Mouse (Mus musculus): ENCODE results near the gene Lgals3bp. TPM values are rescaled to one million over a fixed set of nuclear protein-coding genes. Genes with fewer than 3 reads are reported as not detected.
A peak's percentile ranks its signal among the peaks of the same experiment; 100 is the strongest.

Lgals3bp gene
- polyA plus RNA-seq, 1 experiment from 2014 or later: 1.2 TPM

DNA sequence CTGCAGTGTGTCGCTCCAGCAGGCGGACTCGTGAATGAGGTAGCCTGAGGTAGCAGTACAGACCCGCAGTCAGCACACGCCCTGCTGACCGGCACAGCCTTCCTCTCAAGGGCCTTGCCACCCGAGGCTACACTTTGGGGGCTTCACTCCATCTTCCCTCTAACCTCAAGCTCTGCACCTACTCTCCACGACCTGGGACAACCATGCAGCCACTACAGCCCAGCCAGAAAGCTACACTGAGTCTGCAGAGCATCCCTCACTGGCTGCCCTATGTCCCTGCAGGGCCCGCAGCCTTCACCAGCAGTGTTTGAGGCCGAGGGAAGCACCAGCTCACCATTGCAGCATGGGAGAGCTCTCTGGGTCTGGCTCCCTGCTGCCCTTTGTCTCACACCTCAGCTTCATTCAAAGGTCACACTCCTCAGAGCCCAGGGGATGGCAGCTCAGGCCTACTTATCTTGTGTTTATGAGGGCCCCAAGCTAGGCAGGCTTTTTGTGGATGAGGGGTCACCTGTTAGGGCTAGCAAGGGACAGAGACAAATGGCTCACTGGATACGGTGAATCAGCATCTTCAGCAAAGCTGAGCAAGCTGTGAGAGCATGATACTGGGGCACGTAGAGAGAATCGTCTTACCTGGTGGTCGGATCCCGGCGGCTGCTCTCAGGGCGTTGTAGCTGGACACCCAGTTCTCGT is 6.3 kb upstream of the Lgals3bp start:
- Histone ChIP-seq H3K36me3 (replicated peaks) (peaks cover 65% of the 10 kb centered on the region), H3K4me2 (no peak overlapping the region), H3K4me3 (replicated peaks) (no peak overlapping the region), H3K27me3 (no peaks in the 10 kb centered on the region), H3K4me1 (no peaks in the 10 kb centered on the region), H3K9me3 (no peaks in the 10 kb centered on the region), H3K9ac (no peak overlapping the region), H3K27ac (0 out of 2 replicates have a peak overlapping the region, but pooled peaks have one; percentile 8)
- 88% methylated on average over 18 of the region's 18 CpGs for WGBS
- no peak for ATAC-seq (ENCODE audit: low FRiP score)

DNA sequence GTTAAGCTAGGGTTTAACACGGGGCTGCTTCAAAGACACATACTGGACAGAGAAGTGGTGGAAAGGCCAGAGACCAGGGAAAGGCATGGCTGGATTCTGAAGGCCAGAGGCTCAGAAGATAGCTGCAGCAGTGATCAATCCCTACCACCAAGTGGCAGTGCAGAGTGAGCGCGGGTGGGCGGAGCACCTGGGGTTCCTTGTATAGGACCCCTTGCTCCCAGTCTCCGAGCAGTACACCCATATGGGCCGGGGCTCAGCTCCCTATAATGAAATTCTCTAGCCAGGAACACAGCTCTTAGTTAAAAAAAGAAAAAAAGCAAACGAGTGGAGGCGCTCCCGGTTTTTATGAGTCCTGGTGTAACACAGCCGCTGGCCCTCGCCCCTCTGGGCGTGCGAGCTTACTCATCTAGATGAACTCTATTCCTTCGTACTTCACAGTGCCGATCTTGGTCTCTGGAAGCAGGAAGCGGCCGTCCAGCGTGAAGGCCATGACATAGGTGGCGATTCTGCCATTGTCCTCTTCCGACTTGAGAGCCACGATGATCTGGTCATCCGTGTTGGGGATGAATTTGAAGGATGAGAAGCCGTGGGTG is 5.5 kb upstream of the Lgals3bp start:
- WGBS: 88% methylated on average over 23 of the region's 23 CpGs
- Histone ChIP-seq H3K4me2 (no peak overlapping the region), H3K36me3 (replicated peaks) (peaks cover 64% of the 10 kb centered on the region), H3K4me1 (no peaks in the 10 kb centered on the region), H3K9ac (no peak overlapping the region), H3K27me3 (no peaks in the 10 kb centered on the region), H3K4me3 (replicated peaks) (no peak overlapping the region), H3K27ac (no peak overlapping the region), H3K9me3 (no peaks in the 10 kb centered on the region)
- ATAC-seq (ENCODE audit: low FRiP score): no peak

DNA sequence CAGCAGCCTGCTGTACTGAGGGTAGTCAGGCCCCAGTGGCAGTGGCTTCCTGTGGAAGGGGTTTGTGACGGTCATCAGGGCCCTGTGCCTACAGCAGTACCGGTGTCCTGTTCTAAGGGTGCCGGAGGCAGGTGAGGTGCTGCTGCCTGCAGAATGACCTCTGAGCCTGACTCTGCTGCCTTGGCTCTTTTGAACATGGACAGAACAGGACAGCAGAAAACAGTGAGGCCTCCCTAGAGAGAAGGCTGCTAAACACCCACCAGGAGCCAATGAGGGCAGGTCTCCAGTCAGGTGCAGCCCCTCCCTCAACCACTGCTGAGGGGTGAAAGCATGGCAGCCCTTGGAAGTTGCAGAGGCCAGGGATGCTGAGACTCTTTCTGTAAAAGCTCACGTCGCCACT is 4.6 kb upstream of the Lgals3bp start:
- H3K27me3 ChIP-seq: no peaks in the 10 kb centered on the region
- no peaks in the 10 kb centered on the region for H3K4me1 ChIP-seq
- H3K4me2 ChIP-seq: no peak overlapping the region
- no peaks in the 10 kb centered on the region for H3K9me3 ChIP-seq
- no peak for ATAC-seq (ENCODE audit: low FRiP score)
- no peak overlapping the region for H3K9ac ChIP-seq
- no peak overlapping the region for H3K4me3 ChIP-seq (replicated peaks)
- no peak overlapping the region for H3K27ac ChIP-seq
- WGBS: 94% methylated on average over 5 of the region's 5 CpGs
- peaks cover 56% of the 10 kb centered on the region for H3K36me3 ChIP-seq (replicated peaks)

DNA sequence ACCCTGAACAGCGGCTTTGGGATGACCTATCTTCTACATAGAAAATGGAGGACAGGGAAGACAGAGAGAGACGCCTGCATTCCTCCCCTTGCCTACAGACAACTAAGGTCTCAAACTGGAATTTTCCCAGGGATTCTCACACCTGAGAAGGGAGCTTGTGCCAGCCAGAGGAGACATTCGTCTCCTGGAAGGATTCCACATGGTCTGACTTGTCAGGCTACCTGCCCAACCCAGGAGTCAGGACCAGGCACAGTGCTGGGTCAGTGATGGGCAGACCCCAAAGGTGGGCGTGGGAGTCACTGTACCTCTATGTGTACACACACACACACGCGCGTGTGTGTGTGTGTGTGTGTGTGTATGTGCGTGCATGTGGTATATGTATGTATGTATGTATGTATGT is 3.4 kb upstream of the Lgals3bp start:
- Histone ChIP-seq H3K4me3 (replicated peaks) (no peak overlapping the region), H3K36me3 (replicated peaks) (peaks cover 44% of the 10 kb centered on the region), H3K9ac (no peak overlapping the region), H3K27ac (no peak overlapping the region), H3K4me2 (no peak overlapping the region), H3K4me1 (no peaks in the 10 kb centered on the region; the same call in 1 of the 2 replicates), H3K27me3 (no peaks in the 10 kb centered on the region), H3K9me3 (no peaks in the 10 kb centered on the region)
- WGBS: 92% methylated on average over 8 of the region's 8 CpGs
- no peak for ATAC-seq (ENCODE audit: low FRiP score)

DNA sequence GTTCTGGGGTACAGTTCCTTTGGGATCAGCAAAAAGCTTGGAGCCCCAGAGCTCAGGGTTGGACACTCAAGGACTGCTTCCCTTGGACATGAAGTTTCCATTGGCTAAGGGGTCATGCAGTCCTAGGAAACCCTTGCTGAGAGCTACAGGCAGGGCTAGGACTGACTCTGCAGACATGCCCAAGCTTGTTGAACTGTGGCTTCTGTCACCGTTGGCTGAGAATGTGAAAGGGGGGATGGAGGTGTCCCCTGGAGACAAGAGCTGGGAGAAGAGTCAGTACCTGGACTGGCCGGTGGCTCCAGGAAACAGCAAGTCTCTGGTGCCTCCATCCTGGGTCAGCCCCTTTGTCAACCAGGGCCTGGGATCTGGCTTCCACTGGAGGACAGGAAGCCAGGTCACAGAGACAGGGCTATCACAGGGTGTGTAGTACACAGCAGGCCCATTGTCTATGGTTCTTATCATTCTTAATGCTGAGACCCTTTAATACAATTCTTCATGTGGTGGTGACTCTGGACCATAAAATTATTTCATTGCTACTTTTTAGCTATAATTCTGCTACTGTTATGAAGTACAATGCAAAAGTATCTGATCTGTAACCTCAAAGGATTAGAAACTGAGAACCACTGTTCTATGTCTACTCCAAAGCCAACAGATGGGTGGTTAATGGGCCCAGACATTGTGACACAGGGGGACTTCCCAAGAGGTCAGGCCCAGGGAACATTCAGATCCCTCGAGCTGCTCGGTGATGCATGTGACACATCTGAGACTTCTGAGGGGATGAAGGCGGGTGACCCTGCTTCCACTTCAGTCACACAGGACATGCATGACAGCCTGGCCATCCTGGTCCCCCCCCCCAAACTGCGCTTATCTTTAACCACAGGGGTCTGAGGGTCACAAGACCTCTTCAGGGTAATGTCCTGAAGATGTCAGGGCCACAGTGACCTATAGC is 2.3 kb upstream of the Lgals3bp start:
- Histone ChIP-seq H3K27me3 (no peaks in the 10 kb centered on the region), H3K4me3 (replicated peaks) (no peak overlapping the region), H3K9me3 (no peaks in the 10 kb centered on the region), H3K27ac (no peak overlapping the region), H3K4me2 (no peak overlapping the region), H3K9ac (no peak overlapping the region), H3K36me3 (replicated peaks) (peaks cover 34% of the 10 kb centered on the region), H3K4me1 (no peaks in the 10 kb centered on the region; the same call in 1 of the 2 replicates)
- ATAC-seq (ENCODE audit: low FRiP score): no peak
- WGBS: 77% methylated on average over 6 of the region's 6 CpGs

DNA sequence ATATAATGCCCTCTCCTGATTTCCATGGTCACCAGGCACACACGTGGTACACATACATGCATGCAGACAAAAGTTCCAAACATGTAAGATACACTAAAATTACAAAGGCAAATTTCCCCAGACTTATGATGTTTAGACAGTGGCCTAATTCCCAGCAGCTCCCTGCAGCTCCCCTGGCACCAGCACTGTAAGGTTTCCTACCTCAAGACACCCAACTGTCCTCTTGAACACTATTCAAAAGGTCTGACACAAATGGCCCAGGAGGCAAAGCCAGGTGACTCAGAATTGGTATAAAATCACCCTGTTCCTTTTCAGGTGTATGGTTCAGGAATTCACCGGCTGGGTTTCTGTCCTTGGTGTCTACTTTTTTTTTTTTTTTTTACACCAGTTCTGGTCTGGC is 1.3 kb upstream of the Lgals3bp start:
- WGBS: 98% methylated on average over 2 of the region's 2 CpGs
- Histone ChIP-seq H3K4me3 (replicated peaks) (no peak overlapping the region), H3K4me2 (no peak overlapping the region), H3K36me3 (replicated peaks) (peaks cover 28% of the 10 kb centered on the region), H3K9ac (no peak overlapping the region), H3K27ac (no peak overlapping the region), H3K9me3 (no peaks in the 10 kb centered on the region), H3K4me1 (no peaks in the 10 kb centered on the region; the same call in 1 of the 2 replicates), H3K27me3 (no peaks in the 10 kb centered on the region)
- ATAC-seq (ENCODE audit: low FRiP score): no peak

DNA sequence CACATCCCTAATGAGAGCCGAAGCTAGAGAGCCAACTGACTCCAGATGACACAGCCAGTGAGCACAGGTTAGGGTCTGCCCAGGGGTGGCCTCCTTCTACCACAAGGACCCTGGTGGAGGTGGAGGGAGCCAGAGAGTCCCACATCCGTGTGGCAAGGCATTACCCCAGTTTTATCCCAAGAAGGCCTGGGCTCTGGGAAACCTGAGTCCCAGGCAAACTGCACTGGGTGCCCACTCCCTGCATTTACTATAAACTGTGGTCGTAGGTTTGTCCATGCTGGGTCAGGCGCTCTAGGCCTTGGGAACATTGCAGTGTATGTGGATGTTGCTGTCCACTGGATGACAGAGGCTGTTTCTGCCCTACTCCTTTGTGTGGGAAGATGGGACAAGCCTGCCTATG is 697 bp downstream of the Lgals3bp start:
- no peak overlapping the region for H3K27ac ChIP-seq

DNA sequence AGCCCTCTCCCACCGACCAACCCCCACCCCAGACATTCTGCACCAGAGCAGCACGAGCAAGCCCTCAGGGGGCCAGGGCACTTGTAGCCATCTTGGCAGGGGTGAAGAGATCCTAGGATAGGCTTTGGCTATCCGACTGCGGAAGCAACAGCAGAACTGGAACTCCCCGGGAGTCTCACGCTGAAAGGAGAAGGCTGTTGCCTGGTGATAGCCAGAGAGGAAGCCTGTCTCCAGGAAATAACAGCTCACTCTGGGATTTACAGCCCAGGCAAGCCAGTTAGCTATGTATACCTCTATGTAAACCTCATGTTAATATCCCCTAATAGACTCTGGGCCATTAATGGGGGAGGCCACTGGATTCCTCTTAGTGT is 1.3 kb downstream of the Lgals3bp start:
- WGBS: 56% methylated on average over 6 of the region's 6 CpGs
- H3K36me3 ChIP-seq (replicated peaks): peaks cover 2% of the 10 kb centered on the region; the same call in 1 of the 2 replicates
- H3K9ac ChIP-seq: no peak overlapping the region
- H3K4me1 ChIP-seq: no peaks in the 10 kb centered on the region; the same call in 1 of the 2 replicates
- no peaks in the 10 kb centered on the region for H3K27me3 ChIP-seq
- no peak overlapping the region for H3K27ac ChIP-seq
- no peak for ATAC-seq (ENCODE audit: low FRiP score)
- no peak overlapping the region for H3K4me3 ChIP-seq (replicated peaks)
- H3K9me3 ChIP-seq: no peaks in the 10 kb centered on the region
- H3K4me2 ChIP-seq: no peak overlapping the region

More for the DNA sequence above, 697 bp downstream of the Lgals3bp start:
- WGBS: 83% methylated on average over 4 of the region's 4 CpGs
- Histone ChIP-seq H3K4me3 (replicated peaks) (no peak overlapping the region), H3K9ac (no peak overlapping the region), H3K4me1 (no peaks in the 10 kb centered on the region; the same call in 1 of the 2 replicates), H3K9me3 (no peaks in the 10 kb centered on the region), H3K4me2 (no peak overlapping the region), H3K36me3 (replicated peaks) (peaks cover 8% of the 10 kb centered on the region; the same call in 1 of the 2 replicates), H3K27me3 (no peaks in the 10 kb centered on the region)
- ATAC-seq (ENCODE audit: low FRiP score): no peak

DNA sequence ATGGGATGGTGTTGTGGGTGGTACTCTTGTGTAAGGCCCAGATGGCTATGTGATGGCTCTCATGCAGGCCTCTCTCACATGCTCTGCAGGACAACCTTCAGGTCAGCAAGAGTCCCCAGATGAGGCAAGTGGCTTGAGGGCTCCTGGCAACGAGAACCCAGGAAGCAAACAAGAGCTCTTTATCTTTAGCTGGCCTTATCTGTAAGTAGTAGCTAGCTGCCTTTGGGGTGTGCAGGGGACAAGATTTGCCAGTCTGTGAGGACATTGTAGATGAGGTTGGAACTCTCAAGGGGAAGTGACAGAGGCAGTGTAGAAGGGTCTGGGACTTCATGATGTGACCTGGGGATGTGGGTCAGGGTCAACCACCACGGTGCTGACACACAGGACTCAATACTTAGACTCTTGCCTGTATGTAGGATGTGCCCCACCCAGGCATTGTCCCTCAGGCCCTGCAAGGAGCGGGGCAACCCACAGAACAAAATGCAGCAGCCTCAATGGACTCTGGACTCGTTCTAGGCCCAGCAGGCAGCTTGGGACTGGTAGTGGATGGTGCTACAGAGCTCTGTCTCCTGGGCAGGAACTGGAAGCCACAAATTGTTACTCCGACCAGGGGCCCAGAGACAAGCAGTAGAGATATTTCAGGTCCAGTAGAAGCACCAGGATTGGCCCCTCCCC is 1.9 kb downstream of the Lgals3bp start:
- no peak for ATAC-seq (ENCODE audit: low FRiP score)
- Histone ChIP-seq H3K4me2 (no peak overlapping the region), H3K36me3 (replicated peaks) (no peaks in the 10 kb centered on the region), H3K27ac (no peak overlapping the region), H3K9ac (no peak overlapping the region), H3K4me1 (no peaks in the 10 kb centered on the region; the same call in 1 of the 2 replicates), H3K4me3 (replicated peaks) (no peak overlapping the region), H3K27me3 (no peaks in the 10 kb centered on the region), H3K9me3 (no peaks in the 10 kb centered on the region)
- WGBS: 70% methylated on average over 5 of the region's 5 CpGs

DNA sequence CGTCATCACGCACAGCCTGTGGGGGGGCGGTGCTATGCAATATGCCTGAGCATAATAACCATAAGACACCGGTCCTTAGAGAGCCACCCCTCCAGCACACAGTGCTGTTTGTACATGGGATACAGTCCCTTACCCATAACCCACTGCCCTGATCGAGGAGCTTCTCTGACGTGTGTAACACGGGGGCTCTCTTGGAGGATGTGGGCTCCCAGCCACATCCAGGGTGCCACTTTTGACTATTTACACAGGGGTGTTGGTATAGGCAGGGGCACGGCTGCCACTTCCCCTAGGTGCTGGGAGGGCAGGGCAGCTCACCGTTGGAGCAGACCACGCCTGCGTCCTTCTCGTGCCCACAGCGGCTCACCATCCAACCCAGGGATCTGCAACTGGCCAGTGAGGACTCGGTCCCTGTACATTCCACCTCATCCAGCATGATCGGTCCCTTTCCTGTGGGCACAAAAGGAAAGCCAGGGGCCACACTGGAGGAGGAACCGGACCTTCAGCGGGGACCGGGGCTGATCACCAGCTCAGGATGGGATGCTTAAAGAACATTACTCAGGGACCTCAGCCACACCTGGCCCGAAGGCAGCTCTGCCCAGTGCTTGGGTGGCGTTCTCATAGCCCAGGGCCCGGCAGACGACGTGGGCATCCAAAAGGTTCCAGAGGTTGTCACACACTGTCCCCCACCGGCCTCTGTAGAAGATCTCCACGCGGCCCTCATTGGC is 3.9 kb downstream of the Lgals3bp start:
- Histone ChIP-seq H3K36me3 (replicated peaks) (no peaks in the 10 kb centered on the region), H3K4me1 (no peaks in the 10 kb centered on the region; the same call in 1 of the 2 replicates), H3K9ac (no peak overlapping the region), H3K4me2 (no peak overlapping the region), H3K27me3 (no peaks in the 10 kb centered on the region), H3K4me3 (replicated peaks) (no peak overlapping the region), H3K9me3 (no peaks in the 10 kb centered on the region), H3K27ac (no peak overlapping the region)
- no peak for ATAC-seq (ENCODE audit: low FRiP score)
- WGBS: 94% methylated on average over 26 of the region's 26 CpGs

DNA sequence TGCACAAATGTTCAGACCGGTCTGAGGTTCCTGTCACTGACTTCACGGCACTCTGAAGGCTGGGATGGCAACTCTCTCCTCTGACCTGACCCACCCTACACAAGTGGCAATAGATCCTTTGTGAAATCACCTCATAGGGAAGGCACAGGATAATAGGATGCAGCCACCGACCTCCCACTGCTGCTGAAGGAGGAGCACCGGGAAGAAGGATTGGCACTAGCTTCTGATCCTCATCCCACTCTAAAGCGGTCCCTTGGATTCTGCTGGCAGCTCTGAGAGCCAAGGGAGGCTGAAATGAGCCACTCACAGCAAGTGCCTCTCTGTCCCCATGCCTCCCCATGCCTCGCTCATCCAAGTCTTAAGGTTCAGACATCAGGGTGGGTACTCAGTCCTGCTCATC is 7.4 kb downstream of the Lgals3bp start:
- ATAC-seq (ENCODE audit: low FRiP score): no peak
- H3K4me3 ChIP-seq (replicated peaks): no peak overlapping the region
- no peak overlapping the region for H3K9ac ChIP-seq
- no peak overlapping the region for H3K4me2 ChIP-seq
- H3K27me3 ChIP-seq: no peaks in the 10 kb centered on the region; the same call in 1 of the 2 replicates
- no peaks in the 10 kb centered on the region for H3K9me3 ChIP-seq
- H3K4me1 ChIP-seq: no peaks in the 10 kb centered on the region
- 58% methylated on average over 6 of the region's 6 CpGs for WGBS
- H3K27ac ChIP-seq: no peak overlapping the region
- no peaks in the 10 kb centered on the region for H3K36me3 ChIP-seq (replicated peaks)

All from forebrain, embryonic 12.5 days (tissue).